Mouse (Mus musculus) limb, embryonic 10.5 days (tissue): ENCODE data around the gene Mylk2. TPM values are rescaled to one million over a fixed set of nuclear protein-coding genes. Genes with fewer than 3 reads are reported as not detected.
A peak's percentile ranks its signal among the peaks of the same experiment; 100 is the strongest.

ENCODE experiments used
- DNase-seq: peaks from one replicate; pipeline ENCODE4 v3.0.0-alpha.2; 2017; ENCODE audit warnings: low spot score
- H3K27ac ChIP-seq: fragments of 300-500 bp; sonication (generic); 2 replicates; pipeline ENCODE4 v1.5.1; 2016; ENCODE audit warnings: mild to moderate bottlenecking
- H3K27me3 ChIP-seq: fragments of 300-500 bp; sonication (generic); 2 replicates; pipeline ENCODE4 v1.6.1; 2016; ENCODE audit warnings: low read depth, mild to moderate bottlenecking; ENCODE audit not compliant: poor library complexity, severe bottlenecking
- H3K36me3 ChIP-seq: fragments of 300-500 bp; sonication (generic); 2 replicates; pipeline ENCODE4 v1.6.1; 2016; ENCODE audit warnings: mild to moderate bottlenecking, moderate library complexity
- H3K4me1 ChIP-seq: fragments of 300-500 bp; sonication (generic); 2 replicates; pipeline ENCODE4 v1.6.1; 2016
- H3K4me3 ChIP-seq: fragments of 300-500 bp; sonication (generic); 2 replicates; pipeline ENCODE4 v1.5.1; 2016; ENCODE audit warnings: mild to moderate bottlenecking, moderate library complexity
- H3K9me3 ChIP-seq: fragments of 300-500 bp; sonication (generic); replicated peaks from 2 replicates; pipeline ENCODE4 v1.6.1; 2016; ENCODE audit warnings: mild to moderate bottlenecking
- WGBS: fragments of 180-500 bp; shearing (Covaris S2); methylation state at CpG from one replicate; pipeline ENCODE4 v1.1.7; 2016; 5-methylcytosine and 5-hydroxymethylcytosine counted together
- microRNA-seq: library from miRNA; unstranded; fragments of <30 nt; microRNA quantifications from one replicate; pipeline ENCODE4, GENCODE M21; 2017
- polyA plus RNA-seq: library from polyadenylated mRNA; unstranded; fragments of >200 nt; fragmentation: Nextera tagmentation; extraction: Ambion mirVana; gene quantifications from 2 replicates; pipeline ENCODE4 v1.2.1, GENCODE M21; 2016

Mylk2 gene
- polyA plus RNA-seq, 1 experiment from 2014 or later = not detected

GRCm38 (mm10) chr2:152962091-152962793, 51.1 kb downstream of the Mylk2 start, which contains the start of gene Ttll9:
Gene Ttll9, plus strand, starts transcription at chr2:152962485.
- 2% methylated on average over 34 of the region's 34 CpGs for WGBS
- peak within 1 kb of the TSS; percentile 72 for H3K27ac ChIP-seq

GRCm38 (mm10) chr2:152965555-152965954, 54.4 kb downstream of the Mylk2 start:
- Histone ChIP-seq H3K9me3 (no peaks in the 10 kb centered on the region), H3K27me3 (no peaks in the 10 kb centered on the region), H3K27ac (no peak overlapping the region), H3K36me3 (no peaks in the 10 kb centered on the region), H3K4me3 (no peak overlapping the region), H3K4me1 (peaks cover 5% of the 10 kb centered on the region; the same call in 1 of the 2 replicates)
- no peak for DNase-seq
- WGBS = 75% methylated on average over 4 of the region's 4 CpGs

More at GRCm38 (mm10) chr2:152962091-152962793, 51.1 kb downstream of the Mylk2 start, which contains the start of gene Ttll9:
- peaks cover 5% of the 10 kb centered on the region; the same call in 1 of the 2 replicates for H3K4me1 ChIP-seq
- H3K27me3 ChIP-seq = no peaks in the 10 kb centered on the region
- no peaks in the 10 kb centered on the region for H3K36me3 ChIP-seq
- no peaks in the 10 kb centered on the region for H3K9me3 ChIP-seq
- H3K4me3 ChIP-seq = peak within 1 kb of the TSS; percentile 56
- peak; percentile 80 for DNase-seq

Small RNA genes within 50 kb of the gene (microRNA-seq; reads per million reads assigned to microRNA genes)
- gene Mir5622 = 2.3 reads per million

Other genes with a start within 250 kb of the Mylk2 start
- gene H13, start 241.9 kb upstream of the Mylk2 start, polyA plus RNA-seq = 104 and 118 TPM in 2 replicates
- gene Mcts2, start 224.3 kb upstream of the Mylk2 start, polyA plus RNA-seq = 38.0 and 43.9 TPM in 2 replicates
- gene Id1, start 175.1 kb upstream of the Mylk2 start, polyA plus RNA-seq = 132 and 178 TPM in 2 replicates
- gene Cox4i2, start 157.2 kb upstream of the Mylk2 start, polyA plus RNA-seq = 11.2 and 18.4 TPM in 2 replicates
- gene Bcl2l1, start 79.6 kb upstream of the Mylk2 start, polyA plus RNA-seq = 90.1 and 103 TPM in 2 replicates
- 141 and 147 TPM in 2 replicates for gene Tpx2, start 63.4 kb upstream of the Mylk2 start, polyA plus RNA-seq
- gene Foxs1, start 21.9 kb downstream of the Mylk2 start, polyA plus RNA-seq = 0.26 and 0.64 TPM in 2 replicates
- 0.58 and 0.68 TPM in 2 replicates for gene Dusp15, start 40.3 kb downstream of the Mylk2 start, polyA plus RNA-seq
- gene Ttll9, start 51.1 kb downstream of the Mylk2 start, polyA plus RNA-seq = 0.53 and 1.7 TPM in 2 replicates
- 82.6 and 92.5 TPM in 2 replicates for gene Pdrg1, start 104.1 kb downstream of the Mylk2 start, polyA plus RNA-seq
- not detected in 2 replicates for gene Xkr7, start 120.5 kb downstream of the Mylk2 start, polyA plus RNA-seq
- 1.5 and 1.7 TPM in 2 replicates for gene Ccm2l, start 154.6 kb downstream of the Mylk2 start, polyA plus RNA-seq
- gene Hck, start 197.1 kb downstream of the Mylk2 start, polyA plus RNA-seq = 0.88 and 1.1 TPM in 2 replicates
- gene Tm9sf4, start 250.0 kb downstream of the Mylk2 start, polyA plus RNA-seq = 66.5 and 84.3 TPM in 2 replicates